Mouse (Mus musculus) stomach, postnatal 0 days (tissue): ENCODE measurements at regions not wholly inside any gene's neighbourhood (a gene's known extent, or its start where the extent isn't known, plus 50 kb on each side); places are given as distances from the start of the nearest gene placed in this dataset.

Experiments
- CTCF ChIP-seq: IDR thresholded peaks from 2 replicates; pipeline ENCODE4 v1.5.1; 2016; ENCODE audit warnings: antibody characterized with exemption, low read depth, mild to moderate bottlenecking, moderate library complexity
- EP300 ChIP-seq: optimal IDR thresholded peaks from 2 replicates; pipeline ENCODE3; 2016; ENCODE audit warnings: antibody characterized with exemption

DNA sequence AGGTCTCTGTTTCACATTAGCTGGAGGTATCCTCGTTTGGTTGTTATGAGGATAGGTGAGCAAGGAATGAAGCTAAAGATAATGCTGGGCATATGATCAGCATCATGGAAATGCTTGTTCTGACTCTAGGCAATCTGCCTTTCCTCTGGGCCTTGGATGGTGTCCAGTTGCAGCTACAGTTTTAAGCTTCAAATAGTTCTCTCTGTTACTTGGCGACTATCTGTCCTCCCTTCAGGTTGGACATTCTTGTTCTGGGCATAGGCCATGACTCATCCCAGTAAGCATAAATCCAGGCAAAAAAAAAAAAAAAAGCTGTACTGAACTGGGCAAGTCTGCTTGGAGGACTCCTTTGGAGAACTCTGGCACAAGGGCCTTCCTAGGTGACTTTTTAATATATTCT lies 776.9 kb downstream of the Kcnma1 start:
- TF ChIP-seq CTCF: no peak
- no peak for TF ChIP-seq EP300
